Mouse (Mus musculus) heart, postnatal 4 days (tissue): ENCODE results near the gene AC161166.1. TPM values are rescaled to one million over a fixed set of nuclear protein-coding genes. Genes with fewer than 3 reads are reported as not detected.
"Not testable (repeated sequence)": the region's sequence is repeated elsewhere in the genome, so short reads cannot be mapped to it uniquely, and the experiment has no call there.

Source experiments
- DNase-seq: peaks from one replicate; pipeline ENCODE4 v3.0.0; 2021
- total RNA-seq, 2 experiments: library from RNA; stranded (reverse); gene quantifications; 2 replicates each; pipeline ENCODE4 v1.2.3; 2021

The AC161166.1 gene
- total RNA-seq, 2 experiments from 2014 or later: not detected

DNA sequence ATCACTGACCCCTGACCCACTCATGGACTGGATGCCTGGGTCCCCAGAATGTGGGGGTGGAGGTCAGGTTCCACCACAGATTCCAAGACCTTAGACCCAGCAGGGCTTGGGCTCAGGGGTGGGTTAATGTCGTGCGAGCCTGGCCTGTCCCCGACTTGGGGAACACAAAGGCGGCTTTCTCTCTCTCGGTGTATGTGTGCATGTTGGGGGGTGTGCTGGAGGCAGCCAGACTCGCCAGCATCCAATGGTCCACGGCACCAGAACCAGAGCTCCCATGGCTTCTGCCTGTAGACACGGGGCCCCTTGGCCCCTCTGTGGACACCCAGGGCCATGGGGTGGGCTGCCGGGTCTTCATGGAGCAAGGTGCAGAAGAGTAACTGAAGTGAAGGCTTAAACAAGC, 26.8 kb downstream of the AC161166.1 start:
- DNase-seq: no peak

DNA sequence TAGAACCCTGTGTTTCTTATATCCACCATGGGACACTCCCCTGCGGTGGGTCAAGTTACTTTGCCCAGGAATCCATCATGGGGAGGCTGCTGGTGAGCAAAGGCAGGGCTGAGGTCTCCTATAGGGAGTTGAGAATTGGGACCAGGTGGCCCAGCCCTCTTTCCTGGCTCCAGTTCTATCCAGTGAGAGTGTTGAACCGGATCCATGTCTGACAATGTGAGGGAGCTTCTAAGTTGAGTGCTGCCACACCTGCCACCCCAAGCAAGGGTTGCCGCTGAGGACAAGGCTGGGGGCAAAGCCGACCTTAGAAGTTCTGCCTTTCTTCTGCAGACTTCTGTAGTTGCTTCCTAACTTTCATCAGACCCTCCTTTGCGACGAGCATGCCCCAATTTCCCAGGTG, 29.0 kb downstream of the AC161166.1 start:
- DNase-seq: not testable (repeated sequence)

DNA sequence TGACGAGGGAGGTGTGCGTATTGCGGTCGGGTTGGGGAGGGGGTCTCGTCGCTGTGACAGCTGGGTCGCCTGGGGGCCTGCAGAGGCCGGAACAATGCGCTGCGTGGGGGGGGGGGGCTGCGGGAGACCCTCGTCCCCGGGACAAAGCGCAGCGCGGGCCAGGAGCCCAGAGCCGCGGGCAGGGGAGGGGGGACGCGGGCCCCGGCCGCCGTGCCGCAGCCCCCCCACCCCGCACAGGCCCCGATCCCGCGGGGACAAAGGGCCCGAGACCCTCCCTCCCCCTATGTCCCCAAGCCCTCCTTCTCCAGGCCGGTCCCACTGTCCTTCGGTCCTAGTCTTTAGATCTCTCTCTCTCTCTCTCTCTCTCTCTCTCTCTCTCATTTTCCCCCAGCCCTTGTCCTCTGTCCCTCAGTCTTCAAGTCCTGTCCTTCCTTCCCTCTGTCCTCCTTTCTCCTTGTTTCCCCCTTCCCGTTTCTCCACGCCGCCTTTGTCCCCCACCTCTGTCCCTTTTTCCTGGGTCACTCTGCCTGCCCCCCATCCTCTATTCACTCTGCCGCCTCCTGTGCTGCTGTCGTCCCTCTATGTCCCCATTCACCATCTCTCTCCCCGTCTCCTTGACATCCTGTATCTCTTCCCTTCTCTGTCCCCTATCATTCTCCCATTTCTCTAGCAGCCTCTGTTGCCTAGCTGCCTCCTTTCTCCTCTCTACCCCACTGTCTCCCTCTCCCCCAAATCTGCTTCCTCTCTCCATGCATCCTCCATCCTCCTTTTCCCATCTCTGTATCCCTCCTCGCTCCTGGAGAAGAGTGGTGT, 29.8 kb downstream of the AC161166.1 start:
- no peak for DNase-seq

DNA sequence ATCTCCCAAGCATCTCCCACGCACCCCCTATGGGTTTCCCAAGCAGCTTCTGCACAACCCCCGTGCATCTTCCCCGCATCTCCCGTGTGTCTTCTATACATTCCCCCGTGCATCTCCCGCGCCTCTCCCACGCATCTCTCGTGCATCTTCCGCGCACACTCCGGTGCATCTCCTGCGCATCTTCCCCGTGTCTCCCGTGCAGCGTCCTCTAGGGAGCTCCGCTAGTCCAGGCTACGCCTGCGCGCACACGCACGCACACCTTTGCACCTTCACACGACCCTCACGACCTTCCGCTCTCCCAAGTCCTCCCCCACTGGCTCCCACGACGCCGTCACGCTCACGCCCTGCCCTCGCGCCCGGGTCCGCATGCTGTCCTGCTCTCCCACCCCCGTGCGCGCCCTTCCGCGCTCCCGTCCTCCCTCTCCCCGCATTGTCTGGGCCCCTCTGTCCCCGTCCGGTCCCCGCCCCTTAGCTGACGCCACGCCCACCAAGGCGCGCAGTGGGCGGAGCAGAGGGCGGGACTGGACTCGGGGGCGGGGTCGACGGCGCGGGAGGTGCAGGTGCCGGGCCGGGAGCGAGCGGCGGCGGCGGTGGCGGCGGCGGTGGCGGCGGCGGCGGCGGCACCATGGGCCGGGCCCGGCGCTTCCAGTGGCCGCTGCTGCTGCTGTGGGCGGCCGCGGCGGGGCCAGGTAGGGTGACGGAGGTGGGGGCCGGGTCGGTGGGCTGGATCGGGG, 30.6 kb downstream of the AC161166.1 start, which contains the start of gene Cadm4:
Gene Cadm4, plus strand, starts transcription at position 550 of the 734 bp plus-strand sequence.
- peak; percentile 87 for DNase-seq

DNA sequence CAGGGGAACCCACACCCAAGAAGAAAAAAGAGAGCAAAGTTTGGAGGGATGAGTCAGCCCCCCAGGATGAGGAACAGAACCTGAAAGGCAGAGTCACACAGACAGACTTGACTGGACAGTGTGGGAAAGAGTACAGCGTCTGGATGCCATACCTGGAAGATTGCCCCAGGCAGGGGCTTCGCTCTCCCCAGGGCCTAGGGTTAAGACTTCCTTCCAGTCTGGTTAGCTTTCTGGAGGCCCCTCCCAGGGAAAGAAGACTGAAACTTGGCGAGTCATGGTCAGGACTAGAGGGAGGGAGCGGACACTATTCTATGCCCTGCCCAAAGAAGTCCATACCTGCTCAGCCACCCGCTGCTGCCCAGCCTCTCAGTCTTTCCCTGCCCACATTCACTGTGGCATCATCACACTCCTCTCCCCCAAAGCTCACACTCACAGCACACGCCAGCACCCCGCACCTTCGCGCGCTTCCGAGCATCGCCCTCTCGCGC, 31.2 kb downstream of the AC161166.1 start:
- DNase-seq: no peak

DNA sequence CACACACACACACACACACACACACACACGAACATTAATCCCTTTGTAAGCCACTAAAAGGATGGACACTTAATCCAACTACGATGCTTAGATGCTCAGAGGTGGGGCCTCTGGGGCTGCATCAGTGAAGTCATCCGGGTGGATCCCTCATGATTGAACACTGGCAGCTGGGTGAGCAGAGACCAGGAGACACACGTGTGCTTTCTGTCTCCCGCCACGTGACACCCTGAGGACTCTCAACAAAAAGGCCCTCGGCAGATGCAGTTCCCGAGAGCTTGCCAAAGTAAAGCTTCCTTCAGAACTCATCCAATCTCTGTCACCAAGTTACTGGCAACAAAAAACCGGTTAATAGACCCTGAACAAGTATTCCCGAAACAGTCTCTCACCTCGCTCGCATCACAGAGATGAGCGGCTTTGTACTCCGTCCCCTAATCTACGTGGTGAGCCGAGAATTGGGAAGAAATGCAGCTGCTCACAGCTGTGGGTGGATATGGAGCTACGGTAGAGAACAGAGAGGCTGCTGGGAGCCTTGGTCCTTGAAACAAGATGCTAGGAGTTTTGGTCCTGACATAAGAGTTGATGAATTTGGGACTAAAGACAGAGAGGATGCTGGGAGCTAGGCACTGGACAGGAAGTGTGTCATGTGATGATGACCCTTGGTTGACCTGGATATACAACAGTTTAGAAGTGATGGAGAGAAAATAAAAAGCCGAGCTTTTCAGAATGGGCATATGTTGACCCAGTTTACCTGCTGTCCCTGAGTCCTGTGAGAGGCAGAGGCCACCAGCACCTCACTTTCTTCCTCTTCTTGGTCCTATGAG, 31.9 kb downstream of the AC161166.1 start:
- no peak for DNase-seq

DNA sequence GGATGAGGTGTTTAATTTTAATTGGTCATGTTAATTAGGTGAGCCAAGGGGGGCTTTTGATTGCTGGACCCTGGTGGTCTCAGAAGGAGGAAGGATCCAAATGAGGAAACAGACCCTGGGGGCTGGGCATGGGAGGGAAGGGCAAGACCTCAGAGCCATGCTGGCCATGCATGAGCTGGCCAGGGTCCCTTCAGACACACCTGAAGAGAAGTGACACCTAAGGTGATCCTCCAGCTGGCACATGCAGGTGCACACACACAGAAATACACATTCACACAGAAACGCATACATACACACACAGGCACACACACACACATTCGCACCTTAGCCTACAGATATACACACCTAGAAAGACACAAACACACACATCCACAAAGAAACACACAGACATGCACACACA, 32.6 kb downstream of the AC161166.1 start:
- no peak for DNase-seq

DNA sequence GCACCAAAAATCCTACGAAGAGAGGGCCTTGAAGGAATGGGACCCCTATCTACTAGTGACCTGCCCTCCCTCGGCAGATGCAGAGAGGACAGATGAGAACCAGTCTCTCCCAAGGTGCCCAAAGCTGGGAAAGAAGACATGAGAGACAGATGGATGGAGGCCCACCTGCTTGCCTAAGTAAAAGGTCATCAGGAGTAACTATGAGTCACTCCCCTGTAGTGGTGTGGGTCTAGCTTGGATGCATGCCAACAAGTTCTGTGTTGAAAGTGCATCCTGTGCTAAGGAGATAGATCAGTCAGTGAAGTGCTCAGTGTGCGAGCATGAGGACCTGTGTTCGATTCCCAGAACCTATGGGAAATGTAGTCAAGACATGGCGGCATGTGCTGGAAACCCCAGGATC, 33.3 kb downstream of the AC161166.1 start:
- DNase-seq: no peak

DNA sequence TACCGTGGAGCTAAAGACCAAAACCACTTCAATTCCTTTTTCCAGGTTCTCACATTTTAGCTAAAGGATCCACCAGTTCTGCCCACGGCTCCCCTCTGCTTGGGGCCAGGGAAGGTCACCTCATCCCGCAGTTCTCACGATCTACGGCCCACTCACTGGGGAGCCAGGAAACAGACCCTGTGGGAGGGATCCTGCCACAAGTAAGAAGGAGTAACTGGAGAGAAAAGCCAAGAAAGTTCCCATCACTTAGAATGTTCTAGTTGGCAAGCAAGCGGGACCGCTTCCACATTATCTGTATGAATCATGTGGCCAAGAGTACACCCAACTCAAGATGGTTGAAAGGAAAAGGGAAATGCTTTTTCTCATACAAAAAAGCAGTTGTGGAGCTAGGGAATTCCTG, 35.4 kb downstream of the AC161166.1 start:
- DNase-seq: no peak

DNA sequence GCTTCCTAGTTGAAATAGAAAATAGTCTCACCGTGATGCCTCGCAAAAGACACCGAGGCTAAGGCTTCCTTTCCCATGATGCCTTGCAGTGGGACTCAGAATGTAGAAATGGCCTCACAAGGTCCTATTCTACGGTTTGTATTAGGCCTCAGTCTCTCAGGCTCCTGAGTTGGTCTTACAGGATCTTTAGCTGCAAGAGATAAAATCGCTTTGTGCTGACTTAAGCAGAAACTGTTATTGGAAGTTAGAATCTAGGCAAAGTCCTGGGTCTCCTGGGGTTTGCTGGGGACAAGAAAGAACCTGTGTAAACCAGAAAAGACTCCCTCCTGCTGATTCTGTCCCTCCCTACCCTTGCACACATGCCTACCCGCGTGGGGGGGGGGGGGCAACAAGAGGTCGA, 35.9 kb downstream of the AC161166.1 start:
- DNase-seq: no peak

DNA sequence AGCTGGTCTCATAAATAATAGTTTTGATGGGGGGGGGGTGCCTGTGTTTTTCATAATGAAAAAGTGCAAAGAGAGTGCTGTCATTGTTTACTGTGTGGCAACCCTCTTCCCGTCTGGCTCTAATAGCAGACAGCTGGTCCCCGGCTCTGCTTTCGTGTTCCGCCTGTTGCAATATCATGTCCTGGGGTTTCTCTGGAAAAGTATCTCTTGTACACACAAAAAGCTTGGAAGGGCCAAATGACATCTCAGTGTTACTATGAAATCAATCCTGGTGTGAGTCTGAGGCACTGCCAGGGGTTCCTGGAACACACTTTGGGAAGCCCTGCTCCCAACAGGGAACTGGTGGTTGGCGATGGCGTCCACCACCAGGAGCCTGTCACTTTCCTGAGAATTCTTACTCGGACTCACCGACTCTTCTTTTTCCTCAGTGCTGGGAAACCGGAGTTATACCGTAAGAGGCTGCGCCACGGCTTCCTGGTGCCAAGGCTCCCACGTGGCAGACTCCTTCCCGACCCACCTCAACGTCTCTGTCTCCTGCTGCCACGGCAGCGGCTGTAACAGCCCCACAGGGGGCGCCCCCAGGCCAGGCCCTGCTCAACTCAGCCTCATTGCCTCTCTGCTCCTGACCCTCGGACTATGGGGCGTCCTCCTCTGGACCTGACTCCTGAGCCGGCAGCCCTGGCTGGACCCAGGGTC, 37.3 kb downstream of the AC161166.1 start:
- DNase-seq: no peak

DNA sequence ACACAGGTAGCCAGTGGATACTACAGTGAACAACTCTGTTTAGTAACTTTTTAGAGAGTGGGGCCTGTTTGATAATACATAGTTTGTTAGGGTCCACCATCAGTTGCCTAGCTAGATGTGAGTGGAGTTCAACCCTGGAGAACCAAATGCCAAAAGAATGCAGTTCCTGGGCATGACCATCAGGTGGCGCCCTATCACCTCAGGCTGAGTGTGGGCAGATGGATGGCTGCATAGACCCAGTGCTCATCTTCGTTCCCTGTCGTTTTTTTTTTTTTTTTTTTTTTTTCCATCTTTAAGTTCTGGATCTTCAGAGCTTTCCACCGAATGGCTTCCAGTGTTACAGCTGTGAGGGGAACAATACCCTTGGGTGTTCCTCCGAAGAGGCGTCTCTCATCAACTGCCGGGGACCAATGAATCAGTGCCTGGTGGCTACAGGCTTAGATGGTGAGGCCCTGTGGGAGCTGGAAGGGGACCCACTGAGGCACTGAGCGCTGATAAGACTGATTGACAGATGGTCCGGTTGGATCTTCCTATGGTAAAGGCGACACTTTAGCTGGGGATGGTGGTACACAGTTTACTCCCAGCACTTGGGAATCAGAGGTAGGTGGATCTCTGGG, 38.2 kb downstream of the AC161166.1 start:
- peak; percentile 80 for DNase-seq

DNA sequence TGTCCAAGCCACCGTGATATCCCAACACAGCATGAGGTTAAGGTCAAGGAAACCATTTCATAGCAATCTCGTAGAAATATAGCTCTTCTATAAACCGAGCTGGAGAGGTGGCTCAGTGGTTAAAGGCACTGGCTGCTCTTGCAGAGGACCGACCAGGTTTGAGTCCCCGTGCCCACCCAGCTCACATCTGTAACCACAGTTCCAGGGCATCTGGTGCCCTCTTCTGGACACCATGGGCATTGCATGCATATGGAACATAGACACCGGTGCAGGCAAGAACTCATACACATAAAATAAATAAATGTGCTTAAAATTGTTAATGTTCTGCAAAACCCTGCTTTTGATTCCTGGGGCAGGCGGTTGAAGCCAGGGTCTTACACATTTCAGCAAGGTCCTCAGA, 39.3 kb downstream of the AC161166.1 start:
- DNase-seq: peak; percentile 48

DNA sequence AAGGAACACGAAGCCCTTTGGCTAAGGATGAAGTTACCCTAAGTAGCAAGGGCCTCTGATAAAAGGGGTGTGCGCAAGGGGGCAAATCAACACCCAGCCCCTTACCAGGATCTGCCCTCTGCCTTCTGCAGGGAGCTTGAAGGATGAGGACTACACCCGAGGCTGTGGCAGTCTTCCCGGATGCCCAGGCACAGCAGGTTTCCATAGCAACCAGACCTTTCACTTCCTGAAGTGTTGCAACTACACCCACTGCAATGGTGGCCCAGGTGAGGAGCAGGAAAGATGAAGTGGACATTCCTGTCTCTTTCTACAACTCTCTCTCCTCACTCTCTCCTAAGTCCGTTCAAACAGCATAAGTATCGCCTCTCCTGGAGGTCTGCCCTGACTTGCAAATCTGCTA, 39.8 kb downstream of the AC161166.1 start:
- DNase-seq: no peak

DNA sequence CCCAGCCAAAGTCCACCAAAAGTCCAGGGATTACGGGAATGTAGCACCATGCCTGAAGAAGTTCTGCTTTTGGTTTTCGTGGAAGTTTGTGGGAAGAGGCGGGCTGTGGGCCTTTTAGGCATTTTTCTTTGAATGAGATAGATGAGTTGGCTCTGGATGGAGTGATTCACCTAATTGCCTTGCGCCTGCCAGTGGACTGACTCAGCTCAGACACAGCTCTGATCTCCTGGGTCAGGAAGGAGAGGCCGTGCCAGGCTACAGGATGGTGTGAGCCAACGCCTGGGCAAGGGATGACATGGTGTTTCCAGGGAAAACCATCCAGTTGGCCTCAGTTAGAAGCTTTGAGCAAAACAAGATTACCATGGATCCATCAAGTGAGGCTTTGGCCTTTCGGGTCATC, 41.9 kb downstream of the AC161166.1 start:
- no peak for DNase-seq

DNA sequence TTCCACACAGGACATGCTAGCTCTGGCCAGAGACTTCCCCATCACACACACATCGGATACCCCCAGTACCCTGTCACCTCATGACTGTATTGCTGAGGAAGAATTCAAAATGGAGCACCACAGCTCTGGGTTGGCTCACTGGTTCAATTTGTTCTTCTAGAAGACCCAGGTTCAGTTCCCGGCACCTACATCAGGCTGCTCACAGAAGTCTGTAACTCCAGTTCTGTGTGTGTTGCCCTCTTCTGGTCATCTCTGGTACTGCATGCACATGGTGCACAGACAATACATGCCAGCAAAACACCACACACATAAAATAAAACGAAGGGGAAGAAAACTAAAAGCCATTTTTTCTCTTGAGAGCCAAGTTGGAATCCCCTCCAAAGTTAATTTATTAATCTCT, 43.1 kb downstream of the AC161166.1 start:
- DNase-seq: peak; percentile 36

DNA sequence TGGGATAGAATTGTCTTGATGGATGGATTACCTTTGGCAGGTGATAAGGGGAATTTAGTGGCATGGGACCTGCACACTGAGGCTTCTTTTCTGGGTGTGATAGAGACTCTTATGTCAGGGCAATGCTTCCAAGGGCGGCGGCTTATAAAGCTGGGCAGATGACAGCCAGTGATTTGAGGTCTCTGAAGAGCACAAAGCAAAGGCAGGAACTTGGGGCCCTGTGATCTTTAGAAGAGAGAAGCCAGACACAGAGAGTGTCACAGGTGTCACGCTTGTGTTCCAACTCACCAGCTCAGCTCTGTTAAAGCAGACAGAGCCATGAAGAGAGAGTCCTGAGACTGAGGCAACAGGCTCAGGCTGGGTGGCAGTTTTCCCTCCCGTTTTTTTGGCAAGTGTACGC, 44.4 kb downstream of the AC161166.1 start:
- no peak for DNase-seq

DNA sequence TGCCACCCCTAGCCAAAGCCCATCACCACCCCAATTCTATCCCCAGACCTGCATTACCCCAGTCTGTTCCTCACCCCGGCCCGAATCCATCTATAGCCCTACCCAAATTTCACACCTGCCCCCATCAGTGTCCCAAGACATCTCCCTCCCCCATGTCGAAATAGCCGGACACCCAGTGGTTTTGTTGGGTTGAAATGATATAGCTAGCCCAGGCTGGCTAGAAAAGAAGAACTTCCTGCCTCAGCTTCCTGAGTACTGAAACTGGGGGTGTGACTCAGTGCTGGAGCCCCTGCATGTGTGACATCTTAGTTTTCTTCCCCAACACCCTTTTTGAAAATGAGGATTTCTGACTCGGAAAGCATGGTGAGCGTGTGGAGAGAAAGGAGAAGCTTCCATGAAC, 45.4 kb downstream of the AC161166.1 start:
- no peak for DNase-seq

DNA sequence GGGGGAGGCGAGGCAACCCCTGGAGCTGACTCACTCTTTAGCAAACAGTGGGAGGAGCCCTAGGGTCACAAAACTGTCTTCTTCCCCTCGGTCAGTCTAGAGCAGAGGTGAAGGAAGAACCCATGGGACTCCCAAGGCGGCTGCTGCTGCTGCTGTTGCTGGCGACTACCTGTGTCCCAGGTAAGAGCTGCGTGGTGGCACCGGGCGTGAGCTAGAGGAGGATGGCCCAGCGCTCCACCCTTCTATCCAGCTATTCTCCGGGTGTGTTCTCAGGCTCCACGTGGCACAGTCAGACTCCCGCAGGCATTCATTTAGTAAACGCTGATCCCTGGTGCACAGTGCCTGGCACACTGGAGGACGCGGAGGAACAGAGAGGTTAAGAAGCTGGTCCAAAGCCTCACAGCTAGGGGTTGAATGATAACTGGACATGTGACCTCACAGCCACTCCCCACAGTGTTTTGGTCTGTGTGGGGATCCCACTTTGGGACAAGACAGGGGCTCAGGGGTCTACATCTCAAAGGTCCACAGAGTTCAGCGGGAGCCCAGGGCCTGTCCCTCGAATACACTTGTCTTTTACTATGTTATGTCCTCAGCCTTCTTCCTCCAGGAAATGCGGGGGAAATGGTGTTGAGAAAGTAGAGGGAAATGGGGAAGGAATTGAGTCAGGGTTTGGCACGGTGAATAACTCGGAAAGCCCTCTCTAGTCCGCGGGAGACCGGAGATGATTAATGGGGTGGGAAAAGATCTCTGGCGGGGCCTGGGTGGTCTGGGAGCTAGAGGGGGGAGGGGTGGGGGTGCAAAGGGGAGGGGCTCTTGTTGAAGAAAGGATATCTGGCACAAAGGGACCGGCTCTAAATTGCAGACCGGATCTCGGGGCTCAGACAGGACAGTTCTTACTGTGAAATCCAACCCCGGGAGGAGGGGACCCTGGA, 49.6 kb downstream of the AC161166.1 start, which contains the start of gene Plaur:
Gene Plaur, plus strand, starts transcription at position 97 of the 932 bp plus-strand sequence.
- DNase-seq: peak; percentile 53

DNA sequence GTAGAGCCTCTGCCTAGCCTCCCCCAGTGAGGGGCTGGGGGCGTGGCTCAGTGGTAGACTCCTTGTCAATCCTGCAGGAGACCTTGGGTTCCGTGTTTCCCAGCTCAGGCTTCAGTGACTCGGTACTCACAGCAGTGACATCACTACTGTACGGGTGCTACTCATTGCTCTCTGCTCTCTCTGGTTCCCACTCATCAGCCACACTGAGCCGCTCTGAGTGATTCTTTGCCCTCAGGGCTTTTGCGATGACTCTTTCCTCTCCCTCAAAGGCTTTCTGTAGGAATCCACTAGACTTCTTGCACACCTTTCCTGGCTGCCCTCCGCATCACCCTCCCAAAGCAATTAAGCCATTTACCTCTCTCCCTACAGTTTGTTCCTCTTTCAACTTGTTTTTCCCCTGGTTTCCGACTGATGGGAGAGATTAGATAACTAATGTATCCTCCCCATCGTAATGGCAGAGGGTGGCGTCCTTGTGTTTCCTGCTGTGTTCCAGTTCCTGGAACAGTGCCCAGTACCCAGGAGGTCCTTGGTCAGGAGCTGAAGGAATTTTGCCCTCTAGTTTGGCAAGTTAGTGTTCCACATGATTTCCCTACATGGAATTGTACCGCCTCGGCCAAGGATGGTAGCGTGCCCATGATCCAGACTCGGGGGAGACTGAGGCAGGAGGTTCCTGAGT, 50.7 kb downstream of the AC161166.1 start:
- peak; percentile 30 for DNase-seq
